Mouse (Mus musculus): ENCODE results near the gene Insrr.
A peak's percentile ranks its signal among the peaks of the same experiment; 100 is the strongest.
"Not testable (repeated sequence)": the region's sequence is repeated elsewhere in the genome, so short reads cannot be mapped to it uniquely, and the experiment has no call there.

Gene Insrr

GRCm38 (mm10) chr3:87838622-87839021 is 41.9 kb downstream of the Insrr start:
- no peak for DNase-seq

- no peak for DNase-seq
These were observed 44.1 kb downstream of the Insrr start for GRCm38 (mm10) chr3:87840858-87841257.

- no peak for DNase-seq
These were observed 48.2 kb downstream of the Insrr start for GRCm38 (mm10) chr3:87844981-87845380.

- no peak for DNase-seq
These were observed 49.4 kb downstream of the Insrr start for GRCm38 (mm10) chr3:87846186-87846585.

- no peak for DNase-seq
These were observed 49.9 kb downstream of the Insrr start, which contains the start of gene Sh2d2a for GRCm38 (mm10) chr3:87846650-87847110. Sh2d2a (plus strand) TSS chr3:87846755.

- no peak for DNase-seq
These were observed 50.9 kb downstream of the Insrr start for GRCm38 (mm10) chr3:87847680-87848079.

GRCm38 (mm10) chr3:87849117-87849516 is 52.4 kb downstream of the Insrr start:
- no peak for DNase-seq

- no peak for DNase-seq
These were observed 58.2 kb downstream of the Insrr start for GRCm38 (mm10) chr3:87854795-87855568.

- no peak for DNase-seq
These were observed 59.2 kb downstream of the Insrr start for GRCm38 (mm10) chr3:87855936-87856335.

GRCm38 (mm10) chr3:87857666-87858065 is 60.9 kb downstream of the Insrr start:
- DNase-seq: no peak

- peak; percentile 34 for DNase-seq
These were observed 63.1 kb downstream of the Insrr start for GRCm38 (mm10) chr3:87859813-87860212.

GRCm38 (mm10) chr3:87864111-87864510 is 67.4 kb downstream of the Insrr start:
- not testable (repeated sequence) for DNase-seq

Data from cerebellum, adult 11-12 months (tissue).